Mouse (Mus musculus): ENCODE results near the gene Dynlt1a. TPM values are rescaled to one million over a fixed set of nuclear protein-coding genes. Genes with fewer than 3 reads are reported as not detected.
"Not testable (repeated sequence)": the region's sequence is repeated elsewhere in the genome, so short reads cannot be mapped to it uniquely, and the experiment has no call there.

The Dynlt1a gene
- polyA plus RNA-seq, 1 experiment: 5.9 TPM

DNA sequence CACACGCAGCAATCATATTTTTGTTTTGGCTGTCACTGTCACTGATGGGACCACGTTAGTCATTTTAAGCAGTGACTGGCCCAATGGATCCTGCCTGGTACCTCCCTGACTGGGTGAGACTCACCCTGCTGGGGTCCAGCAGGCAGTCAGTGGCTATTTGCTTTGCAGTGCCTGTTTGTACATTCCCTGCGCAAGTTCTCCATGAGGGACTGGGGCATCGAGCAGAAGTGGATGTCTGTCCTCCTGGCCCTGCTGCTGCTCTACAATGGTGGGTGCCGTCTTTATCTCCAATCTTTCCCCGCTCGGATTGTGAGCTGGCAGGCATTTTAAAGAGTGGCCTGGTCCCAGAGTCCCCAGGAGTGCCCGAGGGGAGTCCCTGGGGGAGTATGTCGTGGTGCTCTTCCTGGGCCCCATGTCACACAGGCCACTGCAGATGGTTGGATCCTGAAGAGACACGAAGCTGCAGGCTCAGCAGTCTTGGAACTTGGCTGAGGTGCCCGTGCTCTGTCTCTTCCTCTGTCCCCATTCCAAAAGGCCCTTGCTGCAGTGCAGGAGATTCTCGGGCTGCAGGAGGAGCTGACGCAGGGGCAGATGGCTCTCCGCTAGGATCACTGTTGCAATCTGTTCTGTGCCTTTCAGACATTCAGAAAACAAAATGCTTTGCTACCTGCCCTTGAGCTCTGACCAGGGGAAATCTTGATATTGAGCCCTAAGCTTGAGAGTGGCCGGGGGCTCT, 20.1 kb downstream of the Dynlt1a start:
- H3K9ac ChIP-seq (ENCODE audit: low read depth, poor library complexity, severe bottlenecking); H3K9me3 ChIP-seq (replicated peaks; ENCODE audit: control insufficient read depth, insufficient read depth, low read length, poor library complexity, severe bottlenecking); H3K4me1 ChIP-seq (ENCODE audit: control insufficient read depth, insufficient read depth, low read length); H3K4me3 ChIP-seq (ENCODE audit: low read depth, low read length); H3K27ac ChIP-seq (ENCODE audit: insufficient read depth, low read length); H3K36me3 ChIP-seq (ENCODE audit: control insufficient read depth, insufficient read depth, low read length, poor library complexity, severe bottlenecking); H3K27me3 ChIP-seq (ENCODE audit: control insufficient read depth, insufficient read depth, low read length, poor library complexity, severe bottlenecking): not testable (repeated sequence)

DNA sequence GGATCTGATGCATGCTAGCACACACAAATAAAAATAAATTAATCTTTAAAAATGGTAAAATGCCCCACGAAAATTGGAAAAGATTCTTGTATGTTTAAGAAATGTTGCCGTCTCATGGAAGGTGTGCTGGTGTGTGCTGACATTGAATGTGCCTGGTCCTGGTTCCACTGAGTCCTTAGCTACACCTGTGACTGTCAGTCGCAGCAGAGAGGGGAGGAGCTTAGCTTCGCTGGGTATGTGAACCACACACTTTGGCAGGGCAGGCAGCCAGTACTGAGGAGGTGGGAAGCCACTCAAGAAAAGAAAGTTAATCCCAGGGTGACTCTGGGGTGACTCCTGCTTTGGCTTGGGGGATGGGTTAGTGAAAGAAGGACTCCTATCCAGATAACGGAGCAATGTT, 23.4 kb downstream of the Dynlt1a start:
- H3K4me3 ChIP-seq (ENCODE audit: low read depth, low read length); H3K27ac ChIP-seq (ENCODE audit: insufficient read depth, low read length); H3K9ac ChIP-seq (ENCODE audit: low read depth, poor library complexity, severe bottlenecking); H3K9me3 ChIP-seq (replicated peaks; ENCODE audit: control insufficient read depth, insufficient read depth, low read length, poor library complexity, severe bottlenecking); H3K27me3 ChIP-seq (ENCODE audit: control insufficient read depth, insufficient read depth, low read length, poor library complexity, severe bottlenecking); H3K36me3 ChIP-seq (ENCODE audit: control insufficient read depth, insufficient read depth, low read length, poor library complexity, severe bottlenecking); H3K4me1 ChIP-seq (ENCODE audit: control insufficient read depth, insufficient read depth, low read length): not testable (repeated sequence)

DNA sequence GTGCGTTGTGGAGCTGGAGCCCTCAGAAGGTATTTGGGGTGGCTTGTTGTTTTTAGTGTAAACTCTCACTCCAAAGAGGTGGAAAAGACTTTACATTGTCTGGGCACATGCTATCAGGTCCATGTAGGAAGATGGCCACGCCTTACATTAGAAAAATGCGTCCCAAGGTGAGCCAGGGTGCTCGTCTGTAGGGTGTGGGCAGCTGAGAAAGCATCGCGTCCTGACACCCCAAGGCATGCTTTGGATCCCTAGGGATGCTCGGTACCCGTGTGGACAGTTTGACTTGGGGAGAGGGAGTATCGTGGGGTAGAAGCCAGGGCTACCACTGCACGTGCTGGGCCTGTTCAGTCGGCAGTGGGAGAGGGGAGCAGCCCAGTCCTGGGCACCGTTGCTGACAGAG, 28.3 kb downstream of the Dynlt1a start:
- not testable (repeated sequence) for H3K4me1 ChIP-seq (ENCODE audit: control insufficient read depth, insufficient read depth, low read length); H3K27me3 ChIP-seq (ENCODE audit: control insufficient read depth, insufficient read depth, low read length, poor library complexity, severe bottlenecking); H3K27ac ChIP-seq (ENCODE audit: insufficient read depth, low read length); H3K36me3 ChIP-seq (ENCODE audit: control insufficient read depth, insufficient read depth, low read length, poor library complexity, severe bottlenecking); H3K9me3 ChIP-seq (replicated peaks; ENCODE audit: control insufficient read depth, insufficient read depth, low read length, poor library complexity, severe bottlenecking); H3K4me3 ChIP-seq (ENCODE audit: low read depth, low read length); H3K9ac ChIP-seq (ENCODE audit: low read depth, poor library complexity, severe bottlenecking)

DNA sequence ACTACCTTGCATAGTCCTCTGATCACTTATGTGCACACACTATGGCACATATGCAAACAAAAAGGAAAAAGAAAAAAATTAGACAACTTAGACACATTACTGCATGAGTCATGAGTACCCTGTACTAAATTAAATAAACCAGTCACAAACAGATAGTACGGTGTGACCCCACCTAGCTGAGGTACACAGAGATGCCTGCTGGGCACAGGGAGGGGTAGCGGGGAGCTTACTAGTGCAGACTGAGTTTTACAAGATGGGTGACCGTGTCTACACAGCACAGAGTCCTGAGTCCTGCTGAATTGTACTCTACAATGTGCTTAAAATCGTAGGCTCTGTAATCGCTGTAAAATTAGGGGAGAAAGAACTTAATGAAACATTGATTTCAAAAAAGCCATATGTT, 31.1 kb downstream of the Dynlt1a start:
- H3K36me3 ChIP-seq (ENCODE audit: control insufficient read depth, insufficient read depth, low read length, poor library complexity, severe bottlenecking); H3K4me3 ChIP-seq (ENCODE audit: low read depth, low read length); H3K4me1 ChIP-seq (ENCODE audit: control insufficient read depth, insufficient read depth, low read length); H3K27me3 ChIP-seq (ENCODE audit: control insufficient read depth, insufficient read depth, low read length, poor library complexity, severe bottlenecking); H3K9ac ChIP-seq (ENCODE audit: low read depth, poor library complexity, severe bottlenecking); H3K9me3 ChIP-seq (replicated peaks; ENCODE audit: control insufficient read depth, insufficient read depth, low read length, poor library complexity, severe bottlenecking); H3K27ac ChIP-seq (ENCODE audit: insufficient read depth, low read length): not testable (repeated sequence)

DNA sequence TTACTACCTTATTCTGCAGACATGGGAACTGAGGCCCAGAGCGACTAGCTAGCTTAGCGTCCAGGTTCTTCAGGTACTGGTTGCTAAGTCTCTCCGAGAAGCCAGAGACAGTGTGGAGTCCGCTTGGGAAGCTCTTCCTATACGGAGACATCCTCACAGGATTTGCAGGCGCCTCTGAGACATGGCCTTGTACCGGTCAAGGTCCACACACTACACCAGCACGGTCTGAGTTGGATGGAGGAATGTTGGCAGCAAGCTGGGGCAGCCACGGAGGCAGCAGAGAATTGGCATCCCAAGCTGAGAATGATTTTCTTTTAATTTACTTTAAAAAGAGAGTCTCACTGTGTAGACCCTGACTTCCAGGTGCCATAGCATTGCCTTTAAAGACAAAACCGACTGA, 34.2 kb downstream of the Dynlt1a start:
- not testable (repeated sequence) for H3K4me3 ChIP-seq (ENCODE audit: low read depth, low read length); H3K27me3 ChIP-seq (ENCODE audit: control insufficient read depth, insufficient read depth, low read length, poor library complexity, severe bottlenecking); H3K9ac ChIP-seq (ENCODE audit: low read depth, poor library complexity, severe bottlenecking); H3K27ac ChIP-seq (ENCODE audit: insufficient read depth, low read length); H3K9me3 ChIP-seq (replicated peaks; ENCODE audit: control insufficient read depth, insufficient read depth, low read length, poor library complexity, severe bottlenecking); H3K36me3 ChIP-seq (ENCODE audit: control insufficient read depth, insufficient read depth, low read length, poor library complexity, severe bottlenecking); H3K4me1 ChIP-seq (ENCODE audit: control insufficient read depth, insufficient read depth, low read length)

DNA sequence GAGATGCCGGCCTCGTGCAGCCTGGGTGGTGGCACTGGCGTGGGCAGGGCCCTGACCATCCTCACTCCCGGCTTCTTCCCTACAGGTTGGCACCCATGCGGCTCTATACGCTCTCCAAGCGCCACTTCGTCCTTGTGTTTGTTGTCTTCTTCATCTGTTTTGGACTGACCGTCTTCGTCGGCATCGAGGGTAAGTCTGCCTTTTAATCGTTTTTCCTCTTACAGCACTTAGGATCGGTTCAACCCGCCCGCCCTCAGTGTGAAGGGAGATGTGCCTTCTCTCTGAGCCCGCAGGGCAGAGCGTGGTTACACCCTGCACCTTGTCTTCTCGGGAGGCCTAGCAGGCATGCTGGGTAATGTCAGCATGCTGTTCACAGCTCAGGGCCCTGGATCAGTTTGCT, 36.8 kb downstream of the Dynlt1a start:
- not testable (repeated sequence) for H3K9ac ChIP-seq (ENCODE audit: low read depth, poor library complexity, severe bottlenecking); H3K36me3 ChIP-seq (ENCODE audit: control insufficient read depth, insufficient read depth, low read length, poor library complexity, severe bottlenecking); H3K4me1 ChIP-seq (ENCODE audit: control insufficient read depth, insufficient read depth, low read length); H3K27me3 ChIP-seq (ENCODE audit: control insufficient read depth, insufficient read depth, low read length, poor library complexity, severe bottlenecking); H3K4me3 ChIP-seq (ENCODE audit: low read depth, low read length); H3K27ac ChIP-seq (ENCODE audit: insufficient read depth, low read length); H3K9me3 ChIP-seq (replicated peaks; ENCODE audit: control insufficient read depth, insufficient read depth, low read length, poor library complexity, severe bottlenecking)

DNA sequence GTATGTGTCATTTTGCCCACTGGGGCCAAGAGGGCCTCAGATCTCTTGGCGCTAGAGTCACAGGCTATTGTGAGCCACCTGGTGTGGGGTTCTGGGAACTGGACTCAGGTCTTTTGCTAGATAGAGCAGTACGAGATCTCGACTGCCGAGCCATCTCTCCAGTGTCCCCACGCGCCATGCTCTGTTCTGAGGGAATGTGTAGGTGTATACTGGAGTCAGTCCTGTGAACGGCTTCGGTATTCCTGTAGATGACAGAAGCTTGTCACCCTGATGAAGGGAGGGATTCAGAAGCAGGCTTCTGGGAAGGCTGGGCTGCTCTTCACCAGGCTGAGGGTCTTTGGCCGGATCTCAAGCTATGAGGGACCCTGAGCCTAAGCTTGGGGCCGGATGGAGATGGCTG, 37.5 kb downstream of the Dynlt1a start:
- not testable (repeated sequence) for H3K4me1 ChIP-seq (ENCODE audit: control insufficient read depth, insufficient read depth, low read length); H3K9ac ChIP-seq (ENCODE audit: low read depth, poor library complexity, severe bottlenecking); H3K27ac ChIP-seq (ENCODE audit: insufficient read depth, low read length); H3K36me3 ChIP-seq (ENCODE audit: control insufficient read depth, insufficient read depth, low read length, poor library complexity, severe bottlenecking); H3K9me3 ChIP-seq (replicated peaks; ENCODE audit: control insufficient read depth, insufficient read depth, low read length, poor library complexity, severe bottlenecking); H3K27me3 ChIP-seq (ENCODE audit: control insufficient read depth, insufficient read depth, low read length, poor library complexity, severe bottlenecking); H3K4me3 ChIP-seq (ENCODE audit: low read depth, low read length)

DNA sequence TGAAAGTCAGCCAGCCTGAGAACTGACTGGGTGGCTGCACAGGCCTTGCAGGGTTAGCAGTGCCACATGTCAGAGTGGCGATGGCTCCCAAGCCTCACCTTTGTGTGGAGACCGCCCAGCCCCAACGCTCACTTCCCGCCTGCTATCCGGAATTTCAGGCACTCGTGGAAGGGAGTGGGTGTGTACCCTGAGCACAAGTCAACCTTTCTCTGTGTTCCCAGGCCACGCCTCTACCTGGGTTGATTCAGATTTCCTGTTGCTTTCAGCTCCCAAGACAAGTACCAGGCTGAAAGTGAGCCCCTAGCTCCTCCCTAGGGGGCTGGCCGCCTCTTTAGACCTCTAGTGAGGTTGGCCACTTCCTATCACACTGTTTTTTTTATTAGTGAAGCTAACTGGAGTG, 38.1 kb downstream of the Dynlt1a start:
- H3K9me3 ChIP-seq (replicated peaks; ENCODE audit: control insufficient read depth, insufficient read depth, low read length, poor library complexity, severe bottlenecking); H3K4me3 ChIP-seq (ENCODE audit: low read depth, low read length); H3K9ac ChIP-seq (ENCODE audit: low read depth, poor library complexity, severe bottlenecking); H3K27me3 ChIP-seq (ENCODE audit: control insufficient read depth, insufficient read depth, low read length, poor library complexity, severe bottlenecking); H3K36me3 ChIP-seq (ENCODE audit: control insufficient read depth, insufficient read depth, low read length, poor library complexity, severe bottlenecking); H3K4me1 ChIP-seq (ENCODE audit: control insufficient read depth, insufficient read depth, low read length); H3K27ac ChIP-seq (ENCODE audit: insufficient read depth, low read length): not testable (repeated sequence)

DNA sequence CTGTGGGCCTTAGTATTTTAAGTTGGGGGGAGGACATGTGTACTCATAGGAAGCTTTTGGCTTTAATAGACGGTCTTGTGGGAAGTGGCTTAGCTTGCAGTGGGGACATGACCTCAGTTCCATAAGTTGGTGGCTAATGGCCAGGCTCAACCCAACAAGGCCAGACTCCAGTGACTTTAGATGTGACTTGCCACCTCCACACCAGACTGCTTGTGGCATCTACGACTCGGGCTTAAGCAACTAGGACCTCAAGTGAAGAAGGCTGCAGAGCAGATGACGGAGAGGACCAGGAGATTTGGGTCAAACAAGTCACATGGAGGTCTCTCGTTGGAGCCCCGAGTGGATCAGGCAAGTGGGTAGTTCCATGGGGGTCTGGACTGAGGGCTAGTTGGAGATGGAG, 42.6 kb downstream of the Dynlt1a start:
- not testable (repeated sequence) for H3K27me3 ChIP-seq (ENCODE audit: control insufficient read depth, insufficient read depth, low read length, poor library complexity, severe bottlenecking); H3K36me3 ChIP-seq (ENCODE audit: control insufficient read depth, insufficient read depth, low read length, poor library complexity, severe bottlenecking); H3K4me1 ChIP-seq (ENCODE audit: control insufficient read depth, insufficient read depth, low read length); H3K27ac ChIP-seq (ENCODE audit: insufficient read depth, low read length); H3K9ac ChIP-seq (ENCODE audit: low read depth, poor library complexity, severe bottlenecking); H3K4me3 ChIP-seq (ENCODE audit: low read depth, low read length); H3K9me3 ChIP-seq (replicated peaks; ENCODE audit: control insufficient read depth, insufficient read depth, low read length, poor library complexity, severe bottlenecking)

DNA sequence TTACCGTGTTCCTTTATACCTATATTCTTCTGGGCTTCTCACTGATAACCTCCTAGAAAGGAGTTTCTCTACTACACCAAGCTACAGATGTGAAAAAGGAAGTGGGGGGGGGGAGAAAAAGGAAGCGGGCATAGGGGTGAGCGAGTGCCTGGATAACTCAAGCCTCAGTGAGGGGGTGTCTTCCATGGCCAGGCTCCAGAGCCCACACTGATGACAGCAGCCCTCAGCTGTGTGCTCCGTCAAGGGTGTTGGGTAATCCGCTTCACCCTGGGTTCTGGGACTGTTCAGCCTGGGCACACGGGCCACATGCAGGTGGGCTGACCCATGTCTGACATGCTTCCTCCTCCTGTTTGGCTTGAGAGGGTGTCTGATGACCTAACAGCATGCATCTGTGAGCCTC, 45.3 kb downstream of the Dynlt1a start:
- H3K9ac ChIP-seq (ENCODE audit: low read depth, poor library complexity, severe bottlenecking); H3K27me3 ChIP-seq (ENCODE audit: control insufficient read depth, insufficient read depth, low read length, poor library complexity, severe bottlenecking); H3K36me3 ChIP-seq (ENCODE audit: control insufficient read depth, insufficient read depth, low read length, poor library complexity, severe bottlenecking); H3K27ac ChIP-seq (ENCODE audit: insufficient read depth, low read length); H3K4me1 ChIP-seq (ENCODE audit: control insufficient read depth, insufficient read depth, low read length); H3K9me3 ChIP-seq (replicated peaks; ENCODE audit: control insufficient read depth, insufficient read depth, low read length, poor library complexity, severe bottlenecking); H3K4me3 ChIP-seq (ENCODE audit: low read depth, low read length): not testable (repeated sequence)
